Mouse (Mus musculus) intestine, embryonic 14.5 days (tissue): ENCODE data around the gene Slit2. TPM values are rescaled to one million over a fixed set of nuclear protein-coding genes. Genes with fewer than 3 reads are reported as not detected.

ENCODE experiments used
- ATAC-seq: fragments of 200-750 bp; cut with Nextera tagmentation; replicated peaks from 2 replicates; pipeline ENCODE4 v1.8.0; 2017; ENCODE audit warnings: low read depth, moderate number of reproducible peaks, moderate TSS enrichment, moderate library complexity; ENCODE audit not compliant: low FRiP score, low TSS enrichment
- DNase-seq: peaks from one replicate; pipeline ENCODE4 v3.0.0-alpha.2; 2018; ENCODE audit warnings: low spot score
- H3K27ac ChIP-seq: fragments of 300-500 bp; sonication (generic); 2 replicates; pipeline ENCODE4 v1.5.1; 2014; ENCODE audit warnings: low read depth, mild to moderate bottlenecking, control low read depth
- H3K27me3 ChIP-seq: fragments of 300-500 bp; sonication (generic); replicated peaks from 2 replicates; pipeline ENCODE4 v1.6.1; 2014; ENCODE audit warnings: low read length, control low read depth; ENCODE audit not compliant: control insufficient read depth, insufficient read depth
- H3K36me3 ChIP-seq: fragments of 300-500 bp; sonication (generic); 2 replicates; pipeline ENCODE4 v1.6.1; 2014; ENCODE audit warnings: low read length, control low read depth; ENCODE audit not compliant: control insufficient read depth, insufficient read depth
- H3K4me1 ChIP-seq: fragments of 300-500 bp; sonication (generic); replicated peaks from 2 replicates; pipeline ENCODE4 v1.6.1; 2014; ENCODE audit warnings: low read length, control low read depth, mixed read lengths; ENCODE audit not compliant: control insufficient read depth, insufficient read depth
- H3K4me2 ChIP-seq: fragments of 300-500 bp; sonication (generic); 2 replicates; pipeline ENCODE4 v1.6.1; 2014; ENCODE audit warnings: low read length
- H3K4me3 ChIP-seq: fragments of 300-500 bp; sonication (generic); 2 replicates; pipeline ENCODE4 v1.5.1; 2014; ENCODE audit warnings: low read depth, low read length, control low read depth, mixed read lengths
- H3K9ac ChIP-seq: fragments of 300-500 bp; sonication (generic); 2 replicates; pipeline ENCODE4 v1.6.1; 2014; ENCODE audit warnings: mild to moderate bottlenecking, low read length
- H3K9me3 ChIP-seq: fragments of 300-500 bp; sonication (generic); 2 replicates; pipeline ENCODE4 v1.6.1; 2016; ENCODE audit warnings: low read length, control low read depth; ENCODE audit not compliant: control insufficient read depth
- WGBS: fragments of 180-500 bp; shearing (Covaris S2); extraction: QIAGEN DNeasy Blood & Tissue Kit; methylation state at CpG from one replicate; pipeline ENCODE4 v1.1.7; 2014; 5-methylcytosine and 5-hydroxymethylcytosine counted together
- polyA plus RNA-seq: library from polyadenylated mRNA; unstranded; fragments of >200 nt; fragmentation: Nextera tagmentation; extraction: Ambion mirVana; gene quantifications from 2 replicates; pipeline ENCODE4 v1.2.1, GENCODE M21; 2014

The Slit2 gene
- polyA plus RNA-seq, 1 experiment from 2014 or later, result 38.6 TPM

DNA sequence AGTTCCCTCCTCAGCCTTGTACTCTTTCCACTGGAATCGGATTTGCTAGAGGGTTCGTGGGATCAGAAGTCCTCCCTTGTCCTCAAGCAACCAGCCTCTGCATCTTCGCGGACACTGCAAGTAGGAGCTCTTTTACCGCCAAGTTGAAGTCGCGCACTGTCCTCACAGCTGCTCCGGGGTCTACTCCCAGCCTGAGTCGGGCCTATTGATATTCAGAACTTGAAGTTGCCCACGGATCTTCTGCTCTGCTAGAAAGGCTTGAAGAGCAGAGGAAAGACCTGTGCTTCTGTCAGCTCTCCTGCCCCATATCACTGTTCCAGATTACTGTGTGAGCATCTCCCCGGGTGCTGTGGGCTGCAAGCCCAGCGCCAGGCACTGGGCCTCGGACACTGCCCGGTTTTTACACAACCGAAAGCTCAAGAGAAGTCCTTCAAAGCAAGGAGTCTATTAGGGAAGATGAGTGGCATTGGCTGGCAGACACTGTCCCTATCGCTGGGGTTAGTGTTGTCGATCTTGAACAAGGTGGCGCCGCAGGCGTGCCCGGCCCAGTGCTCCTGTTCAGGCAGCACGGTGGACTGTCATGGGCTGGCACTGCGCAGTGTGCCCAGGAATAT is 1.8 kb downstream of the Slit2 start:
- Histone ChIP-seq H3K4me3 (peak overlapping the region; percentile 56), H3K27me3 (peaks cover 30% of the 10 kb centered on the region), H3K36me3 (no peaks in the 10 kb centered on the region), H3K4me1 (peaks cover 14% of the 10 kb centered on the region; the same call in 1 of the 2 replicates), H3K9ac (peak overlapping the region; percentile 59), H3K9me3 (no peaks in the 10 kb centered on the region), H3K27ac (no peak overlapping the region), H3K4me2 (peak overlapping the region; percentile 92)
- ATAC-seq, result peak; percentile 13; the same call in 1 of the 2 replicates
- WGBS, result 6% methylated on average over 23 of the region's 23 CpGs
- DNase-seq, result peak; percentile 72

DNA sequence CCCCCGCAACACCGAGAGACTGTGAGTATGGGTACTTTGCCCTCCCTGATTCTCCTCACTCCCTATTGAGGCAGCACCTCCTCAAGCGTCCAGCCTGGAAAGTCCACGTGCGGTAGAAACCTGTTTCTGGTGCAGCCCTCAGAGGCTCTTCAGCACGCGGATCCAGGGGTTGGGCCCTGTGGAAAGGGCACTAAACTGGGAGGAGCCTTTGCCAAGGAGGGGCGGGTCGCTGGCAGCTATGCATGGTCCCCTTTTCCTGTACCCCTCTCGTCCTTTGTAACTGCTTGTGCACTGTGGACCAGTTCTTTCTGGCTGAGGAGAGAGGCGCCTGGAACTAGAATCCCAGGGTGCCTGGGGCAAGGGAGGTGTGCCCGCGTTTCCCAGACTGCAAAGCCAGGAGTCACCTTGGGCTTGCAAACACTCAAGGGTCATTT is 2.3 kb downstream of the Slit2 start:
- Histone ChIP-seq H3K36me3 (no peaks in the 10 kb centered on the region), H3K9ac (peak overlapping the region; percentile 59), H3K4me3 (peak overlapping the region; percentile 56), H3K9me3 (no peaks in the 10 kb centered on the region), H3K27ac (no peak overlapping the region), H3K27me3 (peaks cover 30% of the 10 kb centered on the region), H3K4me1 (peaks cover 14% of the 10 kb centered on the region; the same call in 1 of the 2 replicates), H3K4me2 (peak overlapping the region; percentile 92)
- ATAC-seq (0 out of 2 replicates have a peak, but pooled peaks have one; percentile 3), DNase-seq (peak; percentile 72)
- WGBS, result 5% methylated on average over 13 of the region's 13 CpGs

DNA sequence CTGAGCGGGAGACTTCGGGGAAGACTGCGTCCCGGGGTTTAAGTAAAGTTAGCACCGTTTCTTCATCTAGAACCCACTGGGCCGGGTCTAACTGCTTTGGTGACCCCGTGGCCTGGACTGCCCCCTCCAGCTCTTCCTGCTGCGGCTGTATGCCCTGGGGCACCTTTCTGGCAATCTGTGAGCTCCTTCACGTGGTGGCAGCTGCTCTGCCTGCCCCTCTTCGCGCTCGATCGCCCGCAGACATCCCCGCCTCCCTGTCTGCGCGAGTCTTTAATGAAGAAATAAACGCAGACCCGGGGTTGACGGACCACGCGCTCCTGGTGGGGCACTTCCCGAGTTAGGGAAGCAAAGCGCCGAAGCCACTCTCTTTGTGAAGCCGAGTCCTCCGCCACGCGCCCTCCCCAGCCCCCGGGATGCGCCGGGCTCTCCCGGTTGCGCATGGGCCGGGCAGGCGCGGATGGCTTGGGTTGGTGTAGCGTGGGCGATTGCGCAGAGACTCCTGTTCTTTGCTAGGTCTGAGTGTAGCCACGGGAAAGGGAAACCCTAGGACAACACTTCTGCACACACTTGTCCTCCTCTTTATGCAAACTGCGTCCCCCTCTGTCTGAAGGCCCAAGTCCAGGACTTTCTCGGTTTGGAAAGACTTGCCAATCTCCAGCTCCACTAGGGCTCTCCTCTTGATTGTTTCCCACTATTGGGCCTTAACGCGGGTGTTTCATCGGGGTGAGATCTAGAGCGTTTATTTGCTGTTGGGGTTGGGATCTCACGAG is 3.1 kb downstream of the Slit2 start:
- H3K4me1 ChIP-seq, result peaks cover 14% of the 10 kb centered on the region; the same call in 1 of the 2 replicates
- under 1% methylated on average over 48 of the region's 48 CpGs for WGBS
- H3K9ac ChIP-seq, result peak overlapping the region; percentile 59

DNA sequence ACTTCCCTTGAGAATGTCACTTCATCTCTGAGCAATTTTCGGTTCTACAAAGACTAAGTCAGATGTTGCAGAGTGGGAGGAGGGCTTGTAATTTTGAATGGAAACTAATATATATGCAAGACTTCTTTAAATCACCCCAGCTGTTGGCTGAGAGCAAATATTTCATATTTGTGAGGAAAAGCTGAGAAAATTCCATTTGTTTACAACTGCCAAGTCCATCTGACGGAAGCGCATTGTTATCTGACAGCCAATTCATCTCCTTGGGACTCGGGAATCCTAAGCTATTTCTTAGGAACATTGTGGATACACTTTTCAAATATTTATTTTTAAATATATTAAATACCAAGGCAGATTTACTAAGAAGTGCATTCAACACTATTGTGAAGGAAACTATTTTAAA is 8.0 kb downstream of the Slit2 start:
- Histone ChIP-seq H3K27me3 (peaks cover 10% of the 10 kb centered on the region; the same call in 1 of the 2 replicates), H3K9ac (no peak overlapping the region), H3K27ac (no peak overlapping the region), H3K4me1 (0 out of 2 replicates have a peak, but pooled peaks cover 3% of the 10 kb centered on the region), H3K9me3 (no peaks in the 10 kb centered on the region), H3K4me2 (no peak overlapping the region), H3K36me3 (no peaks in the 10 kb centered on the region), H3K4me3 (no peak overlapping the region)
- 57% methylated on average over 4 of the region's 4 CpGs for WGBS
- DNase-seq, result no peak
- no peak for ATAC-seq

More for the DNA sequence above, 3.1 kb downstream of the Slit2 start:
- no peaks in the 10 kb centered on the region for H3K36me3 ChIP-seq
- H3K27me3 ChIP-seq, result peaks cover 30% of the 10 kb centered on the region
- ATAC-seq (no peak), DNase-seq (peak; percentile 69)
- no peaks in the 10 kb centered on the region for H3K9me3 ChIP-seq
- H3K27ac ChIP-seq, result no peak overlapping the region
- H3K4me2 ChIP-seq, result peak overlapping the region; percentile 92
- H3K4me3 ChIP-seq, result peak overlapping the region; percentile 56

DNA sequence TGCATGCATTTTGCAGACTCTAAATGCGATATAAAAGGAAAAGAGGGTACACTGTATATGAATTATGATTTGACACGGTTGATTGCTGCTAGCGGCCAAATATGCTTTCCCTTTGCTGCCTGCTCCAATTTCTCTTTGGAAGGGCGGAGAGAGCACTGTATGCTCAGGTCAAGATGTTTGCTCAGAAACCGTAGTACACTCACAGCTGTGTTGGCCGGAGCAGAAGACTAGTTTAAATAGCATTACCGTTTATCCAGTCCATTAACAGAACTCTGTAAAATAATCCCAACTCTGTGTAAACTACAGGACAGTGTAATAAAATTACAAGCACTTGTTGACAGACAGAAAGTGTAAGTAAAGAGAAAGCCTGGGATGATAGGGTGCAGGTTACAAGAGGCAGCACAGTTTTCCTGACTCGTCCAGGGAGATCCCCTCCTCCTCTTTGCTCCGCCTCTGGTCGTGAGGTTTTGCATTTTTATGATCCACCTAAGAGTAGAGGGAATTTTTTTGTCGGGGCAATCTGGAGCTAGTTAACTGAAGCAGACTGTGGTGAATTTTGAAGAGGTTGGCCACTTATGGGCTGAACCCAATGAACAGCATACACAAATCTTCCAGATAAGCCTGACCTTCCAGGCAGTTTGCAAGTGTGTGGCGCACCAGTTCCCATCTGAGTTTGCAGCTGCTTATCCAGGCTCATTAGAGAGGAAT is 20.9 kb downstream of the Slit2 start:
- Histone ChIP-seq H3K27ac (no peak overlapping the region), H3K4me3 (no peak overlapping the region), H3K9ac (no peak overlapping the region), H3K36me3 (no peaks in the 10 kb centered on the region), H3K27me3 (no peaks in the 10 kb centered on the region), H3K4me2 (0 out of 2 replicates have a peak overlapping the region, but pooled peaks have one; percentile 22), H3K9me3 (no peaks in the 10 kb centered on the region), H3K4me1 (peaks cover 7% of the 10 kb centered on the region; the same call in 1 of the 2 replicates)
- ATAC-seq (no peak), DNase-seq (no peak)
- 28% methylated on average over 12 of the region's 12 CpGs for WGBS

DNA sequence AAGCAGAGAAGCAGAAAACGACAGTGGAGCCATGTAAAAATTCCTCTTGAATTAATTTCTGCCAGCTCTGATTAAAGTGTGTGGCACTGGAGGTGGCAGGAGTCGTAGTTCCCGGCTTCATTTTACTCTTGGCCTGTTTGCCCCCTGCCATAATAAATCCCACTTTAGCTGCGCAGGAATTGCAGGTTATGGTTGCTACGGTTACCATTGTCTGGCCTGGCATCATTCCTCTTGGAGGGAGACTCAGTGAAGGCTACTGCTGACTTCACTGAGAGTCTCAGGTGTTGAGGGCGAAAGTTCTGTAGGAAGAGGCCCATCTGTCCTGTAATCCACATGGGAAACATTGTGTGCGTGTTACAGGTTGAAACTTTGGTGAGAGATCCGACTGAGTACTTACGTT is 22.6 kb downstream of the Slit2 start:
- no peak overlapping the region for H3K9ac ChIP-seq
- no peaks in the 10 kb centered on the region for H3K36me3 ChIP-seq
- no peak for DNase-seq
- H3K27ac ChIP-seq, result no peak overlapping the region
- H3K4me1 ChIP-seq, result peaks cover 7% of the 10 kb centered on the region; the same call in 1 of the 2 replicates
- no peak overlapping the region for H3K4me3 ChIP-seq
- no peak overlapping the region for H3K4me2 ChIP-seq
- H3K27me3 ChIP-seq, result no peaks in the 10 kb centered on the region
- WGBS, result 54% methylated on average over 9 of the region's 9 CpGs
- H3K9me3 ChIP-seq, result no peaks in the 10 kb centered on the region
- ATAC-seq, result no peak

DNA sequence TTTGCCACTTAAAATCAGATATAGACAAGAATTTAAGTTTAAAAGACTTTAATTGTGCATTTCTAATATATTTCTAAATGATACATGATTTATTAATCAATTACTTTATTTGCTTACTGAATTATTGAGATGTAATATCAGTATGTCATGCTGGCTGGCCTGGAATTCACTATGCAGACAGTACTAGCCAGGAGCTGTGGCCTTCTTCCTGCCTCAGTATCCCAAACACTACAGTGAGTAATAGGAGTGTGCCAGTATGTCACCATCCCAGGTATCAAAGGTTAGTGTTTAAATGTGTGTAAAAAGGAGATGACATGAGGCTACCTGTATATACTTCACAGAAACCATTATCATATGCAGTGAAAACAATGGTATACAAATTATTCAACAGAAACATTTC is 23.1 kb downstream of the Slit2 start:
- Histone ChIP-seq H3K27ac (no peak overlapping the region), H3K9me3 (no peaks in the 10 kb centered on the region), H3K4me1 (peaks cover 7% of the 10 kb centered on the region; the same call in 1 of the 2 replicates), H3K4me3 (no peak overlapping the region), H3K36me3 (no peaks in the 10 kb centered on the region), H3K27me3 (no peaks in the 10 kb centered on the region), H3K9ac (no peak overlapping the region), H3K4me2 (no peak overlapping the region)
- ATAC-seq (no peak), DNase-seq (no peak)

DNA sequence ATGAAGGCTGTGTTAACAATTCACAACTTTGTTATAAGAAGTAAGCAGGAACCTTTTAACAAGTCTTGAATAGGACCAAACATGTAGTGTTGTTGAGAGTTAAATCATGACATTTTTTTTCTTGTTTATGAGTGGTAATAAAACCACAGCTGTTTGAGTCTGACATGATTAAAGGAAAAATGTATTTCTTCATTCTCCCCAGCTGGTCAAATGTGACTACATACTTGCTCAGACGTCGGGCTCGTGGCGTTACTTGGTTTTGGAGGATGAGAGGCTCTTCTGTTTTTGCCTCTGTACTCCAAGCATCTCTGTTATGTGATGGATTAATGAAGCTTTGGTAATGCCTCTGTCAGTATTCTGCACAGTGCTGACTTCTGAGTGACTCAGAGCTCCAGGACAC is 40.5 kb downstream of the Slit2 start:
- H3K27ac ChIP-seq, result no peak overlapping the region
- H3K36me3 ChIP-seq, result no peaks in the 10 kb centered on the region
- H3K27me3 ChIP-seq, result no peaks in the 10 kb centered on the region
- H3K9ac ChIP-seq, result no peak overlapping the region
- no peak overlapping the region for H3K4me2 ChIP-seq
- DNase-seq (no peak), ATAC-seq (no peak)
- no peak overlapping the region for H3K4me3 ChIP-seq
- WGBS, result 59% methylated on average over 4 of the region's 4 CpGs
- H3K9me3 ChIP-seq, result no peaks in the 10 kb centered on the region
- no peaks in the 10 kb centered on the region for H3K4me1 ChIP-seq
